Mouse (Mus musculus) embryo, embryonic 10 days (tissue): ENCODE results near the gene Clic6.

Experiments used
- DNase-seq: peaks from one replicate; pipeline ENCODE4 v3.0.0-alpha.2; 2015; ENCODE audit warnings: low spot score

Gene Clic6

DNA sequence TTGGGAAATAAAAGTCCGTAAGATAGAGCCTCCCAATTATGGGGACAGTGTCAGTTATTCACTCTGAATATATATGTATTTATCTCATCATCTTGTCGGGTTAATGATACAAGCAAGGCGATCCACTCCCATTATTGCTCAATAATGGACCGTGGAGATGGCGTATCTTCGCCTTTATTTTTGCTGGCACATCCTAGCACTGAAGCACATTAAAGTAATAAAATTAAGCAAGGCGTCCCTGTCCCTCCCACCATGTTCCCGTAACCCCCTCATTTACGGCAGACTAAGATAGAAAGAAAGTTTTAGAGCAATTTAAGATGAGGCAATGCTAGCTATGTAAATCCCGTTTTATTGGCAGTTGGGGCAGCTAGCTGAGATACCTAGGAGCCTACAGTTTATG, 40.4 kb downstream of the Clic6 start:
- DNase-seq, result no peak

DNA sequence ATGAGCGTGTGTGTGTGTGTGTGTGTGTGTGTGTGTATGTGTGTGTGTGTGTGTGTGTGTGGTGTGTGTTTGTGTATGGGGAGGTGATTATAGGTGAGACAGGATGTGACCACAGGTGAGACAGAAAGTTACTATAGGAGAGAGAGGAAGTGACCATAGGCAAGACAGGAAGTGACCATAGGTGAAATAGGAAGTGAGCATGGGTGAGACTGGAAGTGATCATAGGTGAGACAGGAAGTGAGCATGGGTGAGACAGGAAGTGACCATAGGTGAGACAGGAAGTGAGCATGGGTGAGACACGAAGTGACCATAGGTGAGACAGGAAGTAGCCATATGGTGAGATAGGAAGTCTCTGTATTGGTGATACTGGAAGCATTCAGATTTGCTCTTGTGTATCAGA, 49.7 kb downstream of the Clic6 start:
- DNase-seq, result no peak

DNA sequence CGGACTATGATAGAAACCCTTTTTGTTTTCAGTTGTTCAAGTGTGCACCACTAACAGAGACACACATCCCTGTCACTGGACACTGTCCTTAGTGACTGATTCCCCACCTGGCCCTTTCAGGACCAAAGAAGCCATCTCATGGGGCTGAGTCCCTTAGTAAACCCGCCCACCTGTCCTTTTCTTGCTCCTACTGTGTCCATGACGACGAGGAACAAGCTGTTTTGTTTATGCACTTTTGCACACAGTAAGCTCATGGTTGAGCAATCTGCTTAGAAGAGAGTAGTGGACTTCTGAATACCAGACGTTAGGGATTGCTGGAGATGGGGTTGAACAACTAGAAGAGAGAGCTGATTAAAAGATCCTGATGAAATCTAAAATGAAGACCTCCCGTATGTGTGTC, 52.8 kb downstream of the Clic6 start:
- no peak for DNase-seq

DNA sequence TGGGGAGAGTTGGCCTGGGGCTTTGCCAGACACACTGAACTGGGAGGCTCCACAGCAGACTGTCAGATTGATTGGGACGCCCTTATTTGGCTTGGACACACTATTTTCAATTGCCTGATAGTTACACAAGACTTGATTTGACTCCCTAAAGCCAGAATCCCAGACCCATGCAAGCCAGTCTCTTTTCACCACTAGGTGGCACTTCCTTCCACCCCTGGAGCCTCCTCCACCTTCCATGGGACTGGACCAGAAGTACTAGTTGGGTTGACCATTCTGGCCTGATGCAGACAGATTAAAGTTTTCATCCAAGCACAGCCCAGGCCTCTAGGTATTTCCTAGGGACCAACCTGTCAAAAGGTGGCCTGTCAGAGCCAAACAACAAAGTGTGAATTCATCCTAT, 58.7 kb downstream of the Clic6 start:
- peak; percentile 38 for DNase-seq

DNA sequence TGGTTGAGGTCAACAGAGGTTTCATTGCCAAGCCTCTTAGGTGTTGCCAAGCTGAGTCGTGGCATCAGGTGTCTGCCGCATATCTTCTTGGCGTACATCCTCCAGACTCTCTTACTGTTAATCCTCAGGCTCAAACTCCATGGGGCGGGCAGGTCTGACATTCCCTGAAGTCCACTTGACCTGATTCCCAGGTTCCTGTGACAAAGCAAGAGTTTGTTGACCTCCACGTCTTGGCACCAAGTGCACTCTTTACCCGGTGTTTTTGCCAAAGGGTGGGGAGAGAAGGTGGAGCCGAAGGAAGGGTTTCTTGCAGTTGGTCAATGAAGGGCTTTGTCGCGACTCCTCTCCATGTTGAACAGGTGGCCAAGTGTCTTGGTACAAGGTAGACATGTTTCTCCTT, 63.1 kb downstream of the Clic6 start:
- no peak for DNase-seq

DNA sequence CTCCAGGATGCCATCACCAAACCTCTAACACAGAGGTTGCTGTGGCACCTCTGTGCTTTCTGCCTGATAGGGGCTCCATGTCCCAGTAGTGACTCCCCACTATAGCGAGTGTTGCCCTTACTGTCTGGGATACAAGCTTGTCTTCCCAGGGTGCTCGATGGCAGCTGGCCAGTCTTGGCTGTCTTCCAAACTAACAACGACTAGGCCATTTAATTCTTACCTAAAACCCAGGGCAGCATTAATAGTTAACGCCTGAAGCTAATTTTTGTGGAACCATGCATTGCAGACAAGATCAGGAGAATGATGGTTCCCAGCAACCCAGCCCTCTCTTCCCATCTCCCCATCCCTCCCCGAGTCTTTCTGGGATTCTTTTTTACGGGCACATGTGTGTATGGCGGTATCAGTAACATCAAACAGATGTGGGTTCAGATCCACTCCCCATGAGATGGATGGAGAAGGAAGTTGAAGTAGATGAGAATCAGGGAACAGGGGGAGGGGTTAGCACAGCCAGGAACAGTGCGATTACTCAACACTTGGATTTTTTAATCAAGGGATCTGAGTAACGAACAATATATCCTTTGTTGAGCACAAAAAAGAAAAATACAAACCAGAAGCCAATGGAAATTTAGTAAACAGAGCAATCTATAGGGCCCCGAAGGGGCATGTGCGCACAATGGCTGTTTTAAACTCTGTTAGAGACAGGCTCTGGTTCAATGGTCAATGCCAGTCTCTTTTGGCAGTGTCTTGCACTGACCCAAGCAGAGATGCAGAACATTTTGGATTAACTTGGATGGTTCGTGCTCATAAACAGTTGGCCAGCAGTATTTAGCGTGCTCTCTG, 66.0 kb downstream of the Clic6 start:
- DNase-seq, result no peak

DNA sequence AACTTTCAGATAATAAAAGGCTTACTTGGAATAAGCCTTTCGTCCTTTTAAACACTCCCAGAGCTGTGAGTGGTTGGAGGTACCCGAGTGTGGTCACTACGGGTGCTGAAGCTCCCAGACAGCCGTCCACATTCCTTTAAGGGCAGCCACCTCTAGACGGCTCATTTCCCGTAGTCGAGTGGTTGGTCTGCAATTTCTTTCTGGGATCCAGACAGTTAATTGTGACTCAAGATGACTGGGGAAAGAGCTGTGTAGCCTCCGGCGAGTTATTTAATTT, 66.5 kb downstream of the Clic6 start:
- DNase-seq, result no peak

DNA sequence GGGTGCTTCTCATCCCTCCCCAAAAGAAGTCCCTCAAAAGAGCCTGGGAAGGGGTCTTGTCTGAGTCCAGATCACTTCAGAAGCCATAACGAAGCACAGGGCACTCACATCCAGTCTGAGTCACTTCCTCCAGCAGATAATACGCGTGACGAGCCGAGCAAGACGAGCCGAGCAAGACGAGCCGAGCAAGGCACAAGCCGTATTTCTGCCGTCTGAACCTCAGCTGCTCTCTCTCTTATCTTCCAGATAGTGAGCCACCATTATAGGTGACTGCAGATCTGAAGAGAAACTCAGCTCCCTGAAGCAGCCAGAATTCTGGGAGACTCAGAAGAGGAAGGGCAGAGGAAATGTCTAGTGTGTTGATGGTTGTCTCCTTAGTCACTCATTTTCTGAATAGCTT, 67.3 kb downstream of the Clic6 start:
- peak; percentile 49 for DNase-seq

DNA sequence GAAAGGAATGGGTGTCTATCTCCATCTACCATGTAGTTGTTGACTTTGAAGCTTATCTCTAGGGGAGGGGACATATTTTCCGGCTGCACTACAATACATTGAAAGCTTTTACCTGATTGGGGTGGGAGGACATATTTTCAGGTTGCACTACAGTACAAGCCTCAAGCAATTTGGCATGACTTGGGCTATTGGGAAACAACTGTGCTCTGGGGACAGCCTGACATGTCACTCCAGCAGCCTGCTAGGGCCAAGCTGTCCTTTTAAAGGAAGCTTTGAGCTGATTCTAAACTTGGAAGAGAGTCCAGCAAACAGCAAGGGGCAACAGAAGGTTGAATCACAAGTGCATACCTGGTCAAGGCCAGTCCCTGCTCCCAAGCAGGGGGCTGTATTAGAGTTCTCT, 69.5 kb downstream of the Clic6 start:
- no peak for DNase-seq

DNA sequence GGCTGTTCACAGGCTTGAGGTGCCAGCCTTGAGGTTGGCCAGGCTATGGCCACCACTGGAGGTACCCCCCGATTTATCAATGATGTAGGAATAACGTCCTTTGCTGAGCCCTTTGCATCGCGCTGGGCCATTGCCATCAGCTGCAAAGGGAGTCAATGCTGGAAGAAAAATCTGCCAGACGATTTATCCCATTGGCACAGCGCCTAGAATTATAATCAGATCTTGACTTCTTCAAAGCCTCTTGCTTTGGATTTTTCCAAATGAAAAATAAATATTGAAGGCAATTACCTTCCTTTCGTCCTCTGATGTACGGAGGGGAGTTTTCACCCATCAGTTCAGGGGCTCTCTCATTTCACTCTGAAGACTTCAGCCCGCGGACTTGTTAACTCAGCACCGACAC, 79.8 kb downstream of the Clic6 start:
- no peak for DNase-seq

DNA sequence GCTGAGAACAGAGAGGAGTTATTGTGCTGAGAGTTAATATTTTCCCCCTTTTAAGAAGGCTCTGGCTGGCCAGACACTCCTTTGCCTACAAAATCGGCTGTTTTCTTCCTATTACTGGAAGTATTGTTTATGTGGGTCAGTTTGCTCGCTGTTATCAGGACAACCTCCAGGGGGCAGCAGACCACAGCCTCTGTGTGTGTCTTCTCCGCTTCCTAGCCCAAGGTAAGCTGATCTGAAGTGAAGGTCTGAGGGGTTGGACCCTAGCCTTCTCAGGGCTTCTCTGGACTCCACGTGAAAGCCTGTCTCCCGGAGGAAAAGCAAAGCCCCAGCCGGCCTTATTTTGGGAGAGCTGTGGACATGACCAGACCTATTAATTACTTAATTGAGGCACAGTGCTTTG, 80.2 kb downstream of the Clic6 start:
- DNase-seq, result peak; percentile 90

DNA sequence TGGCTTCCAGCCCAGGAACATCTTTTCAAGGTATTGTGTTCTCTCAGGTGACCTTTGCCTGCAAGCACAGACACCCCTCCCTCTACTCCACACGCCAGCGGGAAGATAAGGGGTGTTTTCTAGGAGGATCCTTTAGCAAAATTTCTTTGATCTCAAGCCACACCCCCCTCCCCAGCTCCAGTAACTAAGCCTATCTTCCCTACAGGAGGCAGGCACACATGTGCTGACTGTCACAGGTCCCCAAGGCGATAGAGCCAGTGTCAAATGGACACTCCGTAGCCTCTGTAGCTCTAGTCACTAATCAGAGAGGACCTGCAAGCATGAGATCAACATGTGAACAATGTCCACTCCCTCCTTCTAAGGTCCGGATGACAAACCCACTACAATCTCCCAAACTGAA, 80.6 kb downstream of the Clic6 start:
- DNase-seq, result no peak

DNA sequence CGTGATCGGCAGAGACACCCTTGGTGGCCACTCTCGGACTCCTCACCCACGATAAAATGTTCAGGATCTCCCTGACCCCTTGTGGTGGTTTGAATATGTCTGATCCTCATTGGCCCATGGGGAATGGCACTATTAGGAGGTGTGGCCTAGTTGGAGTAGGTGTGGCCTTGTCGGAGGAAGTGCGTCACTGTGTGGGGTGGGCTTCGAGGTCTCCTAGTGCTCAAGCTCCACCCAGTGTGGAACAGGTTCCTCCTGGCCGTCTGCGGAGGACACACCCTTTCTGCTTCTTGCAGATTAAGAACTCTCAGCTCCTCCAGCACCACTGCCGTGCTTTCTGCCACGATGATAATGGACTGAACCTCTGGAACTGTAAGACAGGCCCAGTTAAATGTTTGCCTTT, 85.7 kb downstream of the Clic6 start:
- DNase-seq, result no peak

DNA sequence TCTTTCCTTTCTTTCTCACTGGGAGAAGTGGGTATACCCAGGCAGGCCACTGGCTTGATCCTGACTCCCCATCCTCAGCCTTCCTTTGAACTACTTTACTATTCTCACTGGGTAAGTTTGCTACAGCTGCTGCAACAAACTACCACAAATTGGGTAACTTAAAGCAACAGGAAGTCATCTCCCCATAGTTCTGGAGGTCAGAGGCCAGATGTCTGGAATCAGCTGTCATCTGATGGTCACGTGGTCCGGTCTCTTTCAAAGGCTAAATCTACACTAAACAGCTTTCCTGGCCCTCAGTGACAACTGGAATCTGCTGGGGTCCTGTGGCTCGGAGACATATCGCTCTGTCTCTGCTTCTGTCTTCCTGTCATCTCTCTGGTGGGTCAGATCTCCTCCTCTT, 87.7 kb downstream of the Clic6 start:
- peak; percentile 24 for DNase-seq

DNA sequence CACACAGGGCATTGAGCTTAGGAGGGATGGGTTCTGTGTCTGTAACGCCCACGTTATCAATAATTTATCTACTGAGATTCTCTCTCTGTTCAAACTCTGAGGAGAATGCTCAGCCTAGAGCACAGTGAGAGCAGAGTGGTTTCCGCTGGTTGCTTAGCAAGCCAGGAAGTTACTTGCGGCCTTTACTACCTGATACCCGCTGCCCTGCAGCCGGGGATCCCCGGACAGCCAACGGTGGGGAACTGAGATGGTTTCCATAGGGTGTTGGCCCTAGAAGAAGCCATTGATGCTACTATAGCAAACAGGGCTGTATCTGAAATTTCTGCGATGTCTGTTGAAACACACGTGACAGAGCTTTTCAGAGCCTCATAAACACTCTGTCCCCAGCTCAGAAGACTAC, 90.3 kb downstream of the Clic6 start:
- DNase-seq, result no peak

DNA sequence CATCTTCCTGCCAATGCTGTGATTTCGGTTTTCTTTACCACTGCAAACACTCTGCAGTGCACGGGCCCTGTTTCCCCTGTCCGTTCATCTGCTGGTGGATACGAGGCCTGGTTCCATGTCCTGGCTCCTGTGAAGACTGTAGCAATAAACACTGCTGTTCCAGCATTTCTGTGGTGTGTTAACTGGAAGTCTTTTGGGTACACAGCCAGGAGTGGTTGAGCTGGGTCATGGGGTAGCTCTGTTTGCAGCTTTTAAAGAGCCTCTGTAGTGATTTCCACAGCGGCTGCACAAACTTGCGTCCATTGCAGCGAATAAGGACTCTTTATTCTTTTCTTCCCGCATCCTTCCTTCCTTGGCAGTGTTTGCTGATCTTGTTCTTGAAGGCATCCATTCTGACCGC, 91.8 kb downstream of the Clic6 start:
- no peak for DNase-seq

DNA sequence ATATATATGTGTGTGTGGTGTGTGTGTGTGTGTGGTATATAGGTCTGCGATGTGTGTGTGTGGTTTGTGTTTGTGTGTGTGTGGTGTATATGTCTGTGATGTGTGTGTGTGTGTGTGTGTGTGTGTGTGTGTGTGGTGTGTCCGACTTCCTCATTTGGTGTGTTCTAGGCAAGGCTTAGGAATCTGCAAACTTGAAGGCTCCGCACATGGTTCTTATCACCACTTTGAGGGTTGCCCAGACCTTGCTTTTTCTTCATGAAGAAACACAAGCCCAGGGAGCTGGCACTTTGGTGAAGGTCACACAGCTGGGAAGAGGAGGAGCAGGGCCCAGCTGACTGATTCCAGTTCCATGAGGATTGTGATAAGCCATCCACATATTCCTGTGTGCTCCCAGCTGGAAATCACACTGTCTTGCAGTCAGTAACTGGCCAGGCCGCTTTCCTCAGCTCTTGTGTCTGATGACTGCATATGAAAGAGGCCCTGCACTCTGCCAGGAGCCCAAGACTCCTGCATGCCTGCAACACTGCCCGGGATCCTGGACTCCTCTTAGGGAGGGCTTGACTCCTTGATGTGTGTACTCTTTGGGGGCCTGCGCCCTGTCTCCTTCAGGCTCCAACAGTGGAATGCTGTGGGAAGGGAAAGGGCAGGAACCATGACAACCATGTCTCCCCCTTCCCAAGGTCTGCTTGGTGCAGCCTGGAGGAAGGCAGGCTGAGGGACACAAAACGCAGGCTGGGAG, 93.5 kb downstream of the Clic6 start:
- no peak for DNase-seq

DNA sequence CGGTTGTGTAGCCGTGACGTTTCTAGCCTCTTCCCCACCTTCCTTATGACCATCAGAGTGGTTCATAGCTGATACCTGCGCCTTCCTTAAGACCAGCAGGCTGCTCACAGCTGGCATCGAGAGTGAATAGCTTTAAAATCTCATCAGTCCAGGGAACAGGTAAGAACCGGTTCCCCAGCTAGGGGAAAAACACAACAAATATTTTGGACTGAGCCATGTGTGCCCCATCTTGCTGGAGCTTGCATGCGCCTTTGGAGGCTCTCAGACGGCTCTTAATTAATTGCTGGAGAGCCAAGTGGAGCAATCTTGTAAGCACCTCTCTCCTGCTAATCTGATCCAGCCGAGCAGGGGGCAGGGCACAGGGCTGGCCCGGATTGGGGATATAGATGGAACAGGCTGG, 95.4 kb downstream of the Clic6 start:
- no peak for DNase-seq

DNA sequence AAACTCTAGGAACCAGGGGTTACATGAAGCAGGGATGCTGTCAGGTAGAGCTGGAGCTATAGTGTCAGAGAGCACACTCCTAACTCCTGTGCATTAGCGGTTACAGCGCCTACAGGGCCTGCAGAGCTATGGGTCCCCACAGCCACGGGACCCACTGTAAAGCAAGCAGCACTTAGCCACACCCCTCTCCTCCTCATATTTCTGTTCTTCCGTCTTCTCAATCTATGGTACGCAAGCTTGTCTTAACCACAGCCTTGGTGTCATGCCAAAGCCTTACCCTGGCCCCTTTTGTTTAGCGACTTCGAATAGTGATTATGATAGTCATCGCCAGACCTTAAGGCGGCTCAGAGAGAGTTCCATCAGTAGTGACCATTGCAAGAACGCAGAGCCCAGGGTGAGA, 96.2 kb downstream of the Clic6 start:
- DNase-seq, result no peak

DNA sequence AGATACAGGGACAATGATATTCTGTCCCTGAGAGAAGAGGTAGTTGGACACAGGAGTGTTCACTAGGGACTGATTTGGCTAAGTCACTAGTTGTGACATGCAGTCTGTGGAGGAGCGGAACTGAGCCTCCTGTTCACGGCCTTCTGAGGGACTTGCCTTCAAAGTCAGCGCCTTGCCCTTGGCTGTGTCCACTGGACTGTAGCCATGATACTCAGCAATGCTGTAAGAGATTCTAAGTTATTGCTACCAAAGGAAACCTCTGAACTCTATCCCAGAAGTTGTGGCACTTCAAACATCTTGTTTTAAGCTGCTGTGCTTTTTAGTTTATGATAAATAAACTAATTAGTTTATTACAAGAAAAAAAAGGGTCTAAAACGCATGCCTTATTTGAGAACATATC, 102.3 kb downstream of the Clic6 start:
- DNase-seq, result no peak
